17 mouse cellular contexts compared by ENCODE assay signal in the genomic region with DNA sequence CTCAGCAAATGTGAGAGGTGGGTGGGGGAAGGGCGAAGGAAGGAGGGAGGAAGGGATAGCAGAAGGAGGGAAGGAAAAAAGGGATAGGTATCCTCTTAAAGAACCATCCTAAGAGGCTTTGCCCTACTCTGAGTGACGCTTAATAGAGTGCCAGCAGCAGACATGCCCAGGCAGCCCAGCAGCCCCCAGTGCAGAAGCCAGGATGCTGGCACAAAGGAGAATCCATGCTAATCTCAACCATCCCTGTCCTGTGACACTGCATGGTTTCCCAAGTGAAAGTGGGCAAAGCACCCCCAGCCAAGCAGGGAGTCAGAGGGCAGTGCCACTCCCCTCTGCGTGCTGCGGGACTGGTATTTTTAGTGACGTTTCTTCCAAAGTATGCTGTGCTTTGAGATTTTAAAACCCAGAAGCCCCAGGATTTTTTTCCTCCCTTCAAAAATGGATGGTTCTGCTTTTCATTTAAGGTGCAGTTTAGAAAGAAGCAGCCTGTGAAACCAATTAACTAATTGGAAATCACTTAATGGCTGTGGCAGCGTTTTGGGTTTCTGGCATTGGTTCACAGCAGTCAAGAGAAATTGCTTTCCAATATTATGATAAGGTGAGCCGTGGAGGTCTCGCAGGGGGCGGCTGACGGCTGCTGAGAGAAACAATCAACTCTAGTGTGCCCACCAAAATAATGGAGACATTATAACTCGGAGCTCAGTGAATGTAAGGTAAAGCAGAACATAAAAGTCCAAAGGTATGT.
DNase-seq lines count a peak whose midpoint lies in the region; ATAC-seq lines count a peak whose summit lies in the region.
"Had no signal": no experiment of that assay in that cellular context is flagged by ENCODE, and none has a peak within 500 bp of the region (broad histone marks: within the 10 kb centered on the region; RNA-seq: fewer than 3 reads in every experiment).

No protein-coding gene starts in this region.

- peak overlapping the region; percentile 35; the same call in 1 of the 2 replicates for H3K9ac ChIP-seq in hindbrain, embryonic 13.5 days
- H3K9ac ChIP-seq in embryonic facial prominence, embryonic 13.5 days = peak overlapping the region; percentile 49; the same call in 1 of the 2 replicates
- H3K9ac ChIP-seq: heart, embryonic 13.5 days; liver, embryonic 15.5 days; stomach, embryonic 15.5 days had no signal

- H3K36me3 ChIP-seq in hindbrain, embryonic 13.5 days = no peaks in the 10 kb centered on the region
- H3K36me3 ChIP-seq in hindbrain, embryonic 10.5 days = no peaks in the 10 kb centered on the region
- H3K36me3 ChIP-seq in embryonic facial prominence, embryonic 13.5 days = no peaks in the 10 kb centered on the region
- H3K36me3 ChIP-seq: heart, embryonic 13.5 days; liver, embryonic 15.5 days; stomach, embryonic 15.5 days had no signal

- no peaks in the 10 kb centered on the region for H3K27me3 ChIP-seq in hindbrain, embryonic 13.5 days
- no peaks in the 10 kb centered on the region for H3K27me3 ChIP-seq in hindbrain, embryonic 10.5 days (ENCODE audit: insufficient read depth, poor library complexity, severe bottlenecking)
- no peaks in the 10 kb centered on the region for H3K27me3 ChIP-seq in embryonic facial prominence, embryonic 13.5 days
- H3K27me3 ChIP-seq: heart, embryonic 13.5 days; liver, embryonic 15.5 days; stomach, embryonic 15.5 days had no signal

- no peak for DNase-seq in hindbrain, embryonic 10.5 days (ENCODE audit: low spot score)
- DNase-seq in Muller cell, postnatal 12 days (ENCODE audit: inconsistent ontology term) = peak; percentile 40
- DNase-seq in forelimb bud, embryonic 11.5 days (ENCODE audit: low read depth, low spot score) = peak; percentile 46
- no peak for DNase-seq in cerebellum, adult 9-11 months
- no peak for DNase-seq in right cerebral cortex, postnatal 10 days (ENCODE audit: low spot score in 2 of 2)
- DNase-seq: cerebellum, adult 2 months; gastrocnemius, postnatal 14 days; kidney, adult 2 months; kidney, postnatal 4 days; right cerebral cortex, adult 18-20 months; spleen, adult 18-20 months had no signal

- 68% methylated on average over 11 of the region's 11 CpGs for WGBS in hindbrain, embryonic 13.5 days
- WGBS in hindbrain, embryonic 10.5 days = 79% methylated on average over 11 of the region's 11 CpGs
- 31% methylated on average over 11 of the region's 11 CpGs for WGBS in embryonic facial prominence, embryonic 13.5 days

- peaks cover 25% of the 10 kb centered on the region for H3K4me1 ChIP-seq in hindbrain, embryonic 13.5 days (replicated peaks)
- H3K4me1 ChIP-seq in hindbrain, embryonic 10.5 days (replicated peaks) = peaks cover 3% of the 10 kb centered on the region; the same call in 1 of the 2 replicates
- H3K4me1 ChIP-seq in embryonic facial prominence, embryonic 13.5 days = peaks cover 27% of the 10 kb centered on the region
- H3K4me1 ChIP-seq: liver, embryonic 15.5 days had no signal

- H3K9me3 ChIP-seq in hindbrain, embryonic 13.5 days = no peaks in the 10 kb centered on the region
- no peaks in the 10 kb centered on the region; the same call in 1 of the 2 replicates for H3K9me3 ChIP-seq in hindbrain, embryonic 10.5 days
- H3K9me3 ChIP-seq in embryonic facial prominence, embryonic 13.5 days = no peaks in the 10 kb centered on the region
- H3K9me3 ChIP-seq: heart, embryonic 13.5 days; liver, embryonic 15.5 days; stomach, embryonic 15.5 days had no signal

- no peak overlapping the region for H3K4me3 ChIP-seq in hindbrain, embryonic 13.5 days
- no peak overlapping the region for H3K4me3 ChIP-seq in hindbrain, embryonic 10.5 days
- H3K4me3 ChIP-seq in embryonic facial prominence, embryonic 13.5 days = no peak overlapping the region
- H3K4me3 ChIP-seq: heart, embryonic 13.5 days; liver, embryonic 15.5 days; stomach, embryonic 15.5 days had no signal

- H3K27ac ChIP-seq in hindbrain, embryonic 13.5 days = peak overlapping the region; percentile 73
- H3K27ac ChIP-seq in hindbrain, embryonic 10.5 days = no peak overlapping the region
- peak overlapping the region; percentile 33; the same call in 1 of the 2 replicates for H3K27ac ChIP-seq in embryonic facial prominence, embryonic 13.5 days
- H3K27ac ChIP-seq: heart, embryonic 13.5 days; liver, embryonic 15.5 days; stomach, embryonic 15.5 days had no signal

- no peak overlapping the region for H3K4me2 ChIP-seq in hindbrain, embryonic 13.5 days
- H3K4me2 ChIP-seq in embryonic facial prominence, embryonic 13.5 days = peak overlapping the region; percentile 31
- H3K4me2 ChIP-seq: heart, embryonic 13.5 days; liver, embryonic 15.5 days; stomach, embryonic 15.5 days had no signal

- peak; percentile 50; the same call in 1 of the 2 replicates for ATAC-seq in hindbrain, embryonic 13.5 days (ENCODE audit: low FRiP score)
- no peak for ATAC-seq in embryonic facial prominence, embryonic 13.5 days (ENCODE audit: insufficient number of reproducible peaks, insufficient read depth, low FRiP score, low TSS enrichment, low read depth)
- ATAC-seq in erythroblast, adult 5-6 weeks (replicated peaks; ENCODE audit: low FRiP score, poor library complexity, severe bottlenecking) = no peak

Comparison
In these comparisons a context has a peak if more than half of its experiments do, and no peak if none do; other contexts are left out.
1. DNase-seq: peak in Muller cell, postnatal 12 days (single experiment) and forelimb bud, embryonic 11.5 days (single experiment); none in hindbrain, embryonic 10.5 days (single experiment), cerebellum, adult 9-11 months (single experiment) and right cerebral cortex, postnatal 10 days (0 of 2).